Mouse (Mus musculus) ES-Bruce4 (cell line): Measurements from ENCODE around the gene Olfr1395. TPM values are rescaled to one million over a fixed set of nuclear protein-coding genes. Genes with fewer than 3 reads are reported as not detected.
"Not testable (repeated sequence)": the region's sequence is repeated elsewhere in the genome, so short reads cannot be mapped to it uniquely, and the experiment has no call there.

Source experiments
- H3K27ac ChIP-seq: 2 replicates; pipeline ENCODE4 v1.5.1; 2012; ENCODE audit warnings: low read length, inconsistent platforms; ENCODE audit not compliant: insufficient read depth
- H3K27me3 ChIP-seq: 2 replicates; pipeline ENCODE4 v1.6.1; 2012; ENCODE audit warnings: mild to moderate bottlenecking, low read length, inconsistent platforms; ENCODE audit not compliant: control insufficient read depth, poor library complexity, insufficient read depth, severe bottlenecking
- H3K36me3 ChIP-seq: 2 replicates; pipeline ENCODE4 v1.6.1; 2012; ENCODE audit warnings: inconsistent platforms, mild to moderate bottlenecking, low read length, moderate library complexity; ENCODE audit not compliant: control insufficient read depth, poor library complexity, insufficient read depth, severe bottlenecking
- H3K4me1 ChIP-seq: one replicate; pipeline ENCODE4 v1.8.1; 2011; ENCODE audit warnings: low read length; ENCODE audit not compliant: control insufficient read depth, insufficient read depth
- H3K4me3 ChIP-seq: 2 replicates; pipeline ENCODE4 v1.5.1; 2011; ENCODE audit warnings: low read depth, mild to moderate bottlenecking, low read length
- H3K9ac ChIP-seq: 2 replicates; pipeline ENCODE4 v1.6.1; 2012; ENCODE audit warnings: low read depth, mild to moderate bottlenecking, inconsistent platforms; ENCODE audit not compliant: poor library complexity, severe bottlenecking
- H3K9me3 ChIP-seq: replicated peaks from 2 replicates; pipeline ENCODE4 v1.6.1; 2012; ENCODE audit warnings: mild to moderate bottlenecking, low read length, inconsistent platforms; ENCODE audit not compliant: control insufficient read depth, poor library complexity, insufficient read depth, severe bottlenecking
- CTCF ChIP-seq: IDR thresholded peaks from one replicate; pipeline ENCODE4 v1.8.1; 2011; ENCODE audit warnings: low read depth, low read length
- EP300 ChIP-seq: IDR thresholded peaks from 2 replicates; pipeline ENCODE4 v1.6.1; 2011; ENCODE audit warnings: low read depth, low read length; ENCODE audit not compliant: insufficient read depth
- POLR2A ChIP-seq: IDR thresholded peaks from one replicate; pipeline ENCODE4 v1.8.1; 2011; ENCODE audit warnings: low read length; ENCODE audit not compliant: insufficient read depth
- polyA plus RNA-seq: library from polyadenylated mRNA; stranded (reverse); fragments of >200 nt; gene quantifications from 2 replicates; pipeline ENCODE4 v1.2.4, GENCODE M21; 2011; ENCODE audit warnings: low read depth; ENCODE audit not compliant: missing spikeins, insufficient read depth, insufficient read length

The Olfr1395 gene
- polyA plus RNA-seq, 1 experiment: not detected

- no peak overlapping the region for H3K4me3 ChIP-seq
- no peak for TF ChIP-seq POLR2A
- H3K9ac ChIP-seq: no peak overlapping the region
- H3K36me3 ChIP-seq: no peaks in the 10 kb centered on the region
- no peaks in the 10 kb centered on the region for H3K9me3 ChIP-seq
- no peak overlapping the region for H3K27ac ChIP-seq
- H3K27me3 ChIP-seq: no peaks in the 10 kb centered on the region
- H3K4me1 ChIP-seq: no peaks in the 10 kb centered on the region
Measured at GRCm38 (mm10) chr11:49186452-49186851, 44.4 kb downstream of the Olfr1395 start.

GRCm38 (mm10) chr11:49186955-49187488 is 44.9 kb downstream of the Olfr1395 start, which contains the start of gene Btnl9:
Btnl9 (minus strand) TSS chr11:49187159.
- no peaks in the 10 kb centered on the region for H3K9me3 ChIP-seq
- no peaks in the 10 kb centered on the region for H3K4me1 ChIP-seq
- H3K36me3 ChIP-seq: no peaks in the 10 kb centered on the region
- no peak for TF ChIP-seq EP300
- no peak for TF ChIP-seq CTCF
- no peak for TF ChIP-seq POLR2A
- H3K4me3 ChIP-seq: no peak within 1 kb of the TSS
- H3K9ac ChIP-seq: no peak within 1 kb of the TSS
- no peak within 1 kb of the TSS for H3K27ac ChIP-seq
- no peaks in the 10 kb centered on the region for H3K27me3 ChIP-seq

GRCm38 (mm10) chr11:49187701-49188100 is 45.6 kb downstream of the Olfr1395 start:
- Histone ChIP-seq H3K4me1 (no peaks in the 10 kb centered on the region), H3K9me3 (no peaks in the 10 kb centered on the region), H3K4me3 (no peak overlapping the region), H3K27me3 (no peaks in the 10 kb centered on the region), H3K27ac (no peak overlapping the region), H3K36me3 (no peaks in the 10 kb centered on the region), H3K9ac (no peak overlapping the region)
- no peak for TF ChIP-seq POLR2A
- no peak for TF ChIP-seq EP300
- no peak for TF ChIP-seq CTCF

GRCm38 (mm10) chr11:49189737-49190136 is 47.7 kb downstream of the Olfr1395 start:
- TF ChIP-seq POLR2A (no peak), CTCF (peak; percentile 5)
- H3K9me3 ChIP-seq: no peaks in the 10 kb centered on the region; the same call in 1 of the 2 replicates
- no peak overlapping the region for H3K9ac ChIP-seq
- no peak overlapping the region for H3K4me3 ChIP-seq
- H3K4me1 ChIP-seq: no peaks in the 10 kb centered on the region
- no peak overlapping the region for H3K27ac ChIP-seq
- no peaks in the 10 kb centered on the region for H3K27me3 ChIP-seq
- no peaks in the 10 kb centered on the region for H3K36me3 ChIP-seq

- H3K4me1 ChIP-seq: no peaks in the 10 kb centered on the region
- H3K9ac ChIP-seq: no peak overlapping the region
- TF ChIP-seq POLR2A (no peak), EP300 (no peak), CTCF (no peak)
- H3K36me3 ChIP-seq: no peaks in the 10 kb centered on the region
- no peak overlapping the region for H3K4me3 ChIP-seq
- no peaks in the 10 kb centered on the region; the same call in 1 of the 2 replicates for H3K9me3 ChIP-seq
- H3K27me3 ChIP-seq: no peaks in the 10 kb centered on the region
- H3K27ac ChIP-seq: no peak overlapping the region
Measured at GRCm38 (mm10) chr11:49191083-49191482, 49.0 kb downstream of the Olfr1395 start.

- H3K9ac ChIP-seq, H3K4me1 ChIP-seq, H3K27me3 ChIP-seq, H3K36me3 ChIP-seq, H3K27ac ChIP-seq, H3K4me3 ChIP-seq: not testable (repeated sequence)
- H3K9me3 ChIP-seq: peaks cover 12% of the 10 kb centered on the region
Measured at GRCm38 (mm10) chr11:49194771-49195170, 52.7 kb downstream of the Olfr1395 start.
